Mouse (Mus musculus): ENCODE data around the gene Arhgef28. TPM values are rescaled to one million over a fixed set of nuclear protein-coding genes. Genes with fewer than 3 reads are reported as not detected.

Gene Arhgef28
- polyA plus RNA-seq, 1 experiment from 2014 or later = 33.0 TPM

- 21% methylated on average over 10 of the region's 10 CpGs for WGBS
- peak overlapping the region; percentile 81 for H3K27ac ChIP-seq (ENCODE audit: low read depth, low read length)
- H3K9me3 ChIP-seq (ENCODE audit: control insufficient read depth, low read length) = no peaks in the 10 kb centered on the region
- H3K4me2 ChIP-seq (ENCODE audit: low read length) = peak overlapping the region; percentile 37
- H3K27me3 ChIP-seq (replicated peaks; ENCODE audit: control insufficient read depth, insufficient read depth, low read length) = no peaks in the 10 kb centered on the region
- ATAC-seq = peak; percentile 29
- peaks cover 18% of the 10 kb centered on the region for H3K4me1 ChIP-seq (ENCODE audit: control insufficient read depth, insufficient read depth, low read depth, low read length)
- H3K36me3 ChIP-seq (ENCODE audit: control insufficient read depth, insufficient read depth, low read length) = no peaks in the 10 kb centered on the region
- no peak overlapping the region for H3K4me3 ChIP-seq (ENCODE audit: low read length)
- peak overlapping the region; percentile 33; the same call in 1 of the 2 replicates for H3K9ac ChIP-seq (ENCODE audit: low read depth, low read length)
These were observed 313.0 kb downstream of the Arhgef28 start for GRCm38 (mm10) chr13:97893031-97893825.

- H3K4me2 ChIP-seq (ENCODE audit: low read length) = peak overlapping the region; percentile 6
- H3K27me3 ChIP-seq (replicated peaks; ENCODE audit: control insufficient read depth, insufficient read depth, low read length) = no peaks in the 10 kb centered on the region
- H3K4me1 ChIP-seq (ENCODE audit: control insufficient read depth, insufficient read depth, low read depth, low read length) = peaks cover 18% of the 10 kb centered on the region
- no peak overlapping the region for H3K9ac ChIP-seq (ENCODE audit: low read depth, low read length)
- no peaks in the 10 kb centered on the region for H3K9me3 ChIP-seq (ENCODE audit: control insufficient read depth, low read length)
- H3K36me3 ChIP-seq (ENCODE audit: control insufficient read depth, insufficient read depth, low read length) = no peaks in the 10 kb centered on the region
- 22% methylated on average over 15 of the region's 15 CpGs for WGBS
- ATAC-seq = peak; percentile 87
- H3K4me3 ChIP-seq (ENCODE audit: low read length) = no peak overlapping the region
- peak overlapping the region; percentile 81 for H3K27ac ChIP-seq (ENCODE audit: low read depth, low read length)
These were observed 314.0 kb downstream of the Arhgef28 start for GRCm38 (mm10) chr13:97892089-97892884.

GRCm38 (mm10) chr13:97888046-97888445 is 318.2 kb downstream of the Arhgef28 start:
- peaks cover 17% of the 10 kb centered on the region for H3K4me1 ChIP-seq (ENCODE audit: control insufficient read depth, insufficient read depth, low read depth, low read length)
- 55% methylated on average over 6 of the region's 6 CpGs for WGBS
- ATAC-seq = no peak
- no peaks in the 10 kb centered on the region for H3K9me3 ChIP-seq (ENCODE audit: control insufficient read depth, low read length)
- H3K36me3 ChIP-seq (ENCODE audit: control insufficient read depth, insufficient read depth, low read length) = no peaks in the 10 kb centered on the region
- H3K9ac ChIP-seq (ENCODE audit: low read depth, low read length) = no peak overlapping the region
- no peak overlapping the region for H3K27ac ChIP-seq (ENCODE audit: low read depth, low read length)
- no peaks in the 10 kb centered on the region for H3K27me3 ChIP-seq (replicated peaks; ENCODE audit: control insufficient read depth, insufficient read depth, low read length)
- H3K4me3 ChIP-seq (ENCODE audit: low read length) = no peak overlapping the region
- H3K4me2 ChIP-seq (ENCODE audit: low read length) = no peak overlapping the region

GRCm38 (mm10) chr13:97887558-97887957 is 318.7 kb downstream of the Arhgef28 start:
- no peak overlapping the region for H3K4me2 ChIP-seq (ENCODE audit: low read length)
- H3K27me3 ChIP-seq (replicated peaks; ENCODE audit: control insufficient read depth, insufficient read depth, low read length) = no peaks in the 10 kb centered on the region
- no peak overlapping the region for H3K9ac ChIP-seq (ENCODE audit: low read depth, low read length)
- peaks cover 12% of the 10 kb centered on the region for H3K4me1 ChIP-seq (ENCODE audit: control insufficient read depth, insufficient read depth, low read depth, low read length)
- WGBS = 44% methylated on average over 7 of the region's 7 CpGs
- ATAC-seq = no peak
- H3K36me3 ChIP-seq (ENCODE audit: control insufficient read depth, insufficient read depth, low read length) = no peaks in the 10 kb centered on the region
- H3K27ac ChIP-seq (ENCODE audit: low read depth, low read length) = no peak overlapping the region
- H3K9me3 ChIP-seq (ENCODE audit: control insufficient read depth, low read length) = no peaks in the 10 kb centered on the region
- no peak overlapping the region for H3K4me3 ChIP-seq (ENCODE audit: low read length)

GRCm38 (mm10) chr13:97883629-97884028 is 322.6 kb downstream of the Arhgef28 start:
- no peaks in the 10 kb centered on the region for H3K9me3 ChIP-seq (ENCODE audit: control insufficient read depth, low read length)
- 92% methylated on average over 10 of the region's 10 CpGs for WGBS

GRCm38 (mm10) chr13:97876450-97876849 is 329.8 kb downstream of the Arhgef28 start:
- Histone ChIP-seq H3K4me3 (ENCODE audit: low read length) (no peak overlapping the region), H3K9me3 (ENCODE audit: control insufficient read depth, low read length) (no peaks in the 10 kb centered on the region), H3K4me2 (ENCODE audit: low read length) (no peak overlapping the region), H3K4me1 (ENCODE audit: control insufficient read depth, insufficient read depth, low read depth, low read length) (no peaks in the 10 kb centered on the region), H3K27ac (ENCODE audit: low read depth, low read length) (no peak overlapping the region), H3K27me3 (replicated peaks; ENCODE audit: control insufficient read depth, insufficient read depth, low read length) (no peaks in the 10 kb centered on the region), H3K36me3 (ENCODE audit: control insufficient read depth, insufficient read depth, low read length) (no peaks in the 10 kb centered on the region), H3K9ac (ENCODE audit: low read depth, low read length) (no peak overlapping the region)
- ATAC-seq = peak; percentile 50; the same call in 1 of the 2 replicates
- WGBS = 50% methylated on average over 4 of the region's 4 CpGs

More at GRCm38 (mm10) chr13:97883629-97884028, 322.6 kb downstream of the Arhgef28 start:
- peaks cover 6% of the 10 kb centered on the region for H3K4me1 ChIP-seq (ENCODE audit: control insufficient read depth, insufficient read depth, low read depth, low read length)
- H3K27me3 ChIP-seq (replicated peaks; ENCODE audit: control insufficient read depth, insufficient read depth, low read length) = no peaks in the 10 kb centered on the region
- no peak overlapping the region for H3K27ac ChIP-seq (ENCODE audit: low read depth, low read length)
- no peaks in the 10 kb centered on the region for H3K36me3 ChIP-seq (ENCODE audit: control insufficient read depth, insufficient read depth, low read length)
- no peak overlapping the region for H3K4me2 ChIP-seq (ENCODE audit: low read length)
- H3K9ac ChIP-seq (ENCODE audit: low read depth, low read length) = no peak overlapping the region
- ATAC-seq = no peak
- no peak overlapping the region for H3K4me3 ChIP-seq (ENCODE audit: low read length)

- ATAC-seq = no peak
- Histone ChIP-seq H3K9me3 (ENCODE audit: control insufficient read depth, low read length) (no peaks in the 10 kb centered on the region), H3K4me3 (ENCODE audit: low read length) (no peak overlapping the region), H3K36me3 (ENCODE audit: control insufficient read depth, insufficient read depth, low read length) (no peaks in the 10 kb centered on the region), H3K27me3 (replicated peaks; ENCODE audit: control insufficient read depth, insufficient read depth, low read length) (no peaks in the 10 kb centered on the region), H3K9ac (ENCODE audit: low read depth, low read length) (no peak overlapping the region), H3K4me1 (ENCODE audit: control insufficient read depth, insufficient read depth, low read depth, low read length) (no peaks in the 10 kb centered on the region), H3K4me2 (ENCODE audit: low read length) (no peak overlapping the region), H3K27ac (ENCODE audit: low read depth, low read length) (no peak overlapping the region)
- 79% methylated on average over 6 of the region's 6 CpGs for WGBS
These were observed 330.2 kb downstream of the Arhgef28 start for GRCm38 (mm10) chr13:97876031-97876430.

- no peak overlapping the region for H3K4me2 ChIP-seq (ENCODE audit: low read length)
- H3K27ac ChIP-seq (ENCODE audit: low read depth, low read length) = no peak overlapping the region
- H3K9ac ChIP-seq (ENCODE audit: low read depth, low read length) = no peak overlapping the region
- H3K36me3 ChIP-seq (ENCODE audit: control insufficient read depth, insufficient read depth, low read length) = no peaks in the 10 kb centered on the region
- ATAC-seq = no peak
- no peaks in the 10 kb centered on the region for H3K27me3 ChIP-seq (replicated peaks; ENCODE audit: control insufficient read depth, insufficient read depth, low read length)
- no peaks in the 10 kb centered on the region for H3K9me3 ChIP-seq (ENCODE audit: control insufficient read depth, low read length)
- no peak overlapping the region for H3K4me3 ChIP-seq (ENCODE audit: low read length)
- peaks cover 4% of the 10 kb centered on the region; the same call in 1 of the 2 replicates for H3K4me1 ChIP-seq (ENCODE audit: control insufficient read depth, insufficient read depth, low read depth, low read length)
- 78% methylated on average over 12 of the region's 12 CpGs for WGBS
These were observed 336.8 kb downstream of the Arhgef28 start for GRCm38 (mm10) chr13:97869428-97869827.

Data from hindbrain, embryonic 16.5 days (tissue).